ENCODE assay signal across 8 mouse cellular contexts in the genomic region with DNA sequence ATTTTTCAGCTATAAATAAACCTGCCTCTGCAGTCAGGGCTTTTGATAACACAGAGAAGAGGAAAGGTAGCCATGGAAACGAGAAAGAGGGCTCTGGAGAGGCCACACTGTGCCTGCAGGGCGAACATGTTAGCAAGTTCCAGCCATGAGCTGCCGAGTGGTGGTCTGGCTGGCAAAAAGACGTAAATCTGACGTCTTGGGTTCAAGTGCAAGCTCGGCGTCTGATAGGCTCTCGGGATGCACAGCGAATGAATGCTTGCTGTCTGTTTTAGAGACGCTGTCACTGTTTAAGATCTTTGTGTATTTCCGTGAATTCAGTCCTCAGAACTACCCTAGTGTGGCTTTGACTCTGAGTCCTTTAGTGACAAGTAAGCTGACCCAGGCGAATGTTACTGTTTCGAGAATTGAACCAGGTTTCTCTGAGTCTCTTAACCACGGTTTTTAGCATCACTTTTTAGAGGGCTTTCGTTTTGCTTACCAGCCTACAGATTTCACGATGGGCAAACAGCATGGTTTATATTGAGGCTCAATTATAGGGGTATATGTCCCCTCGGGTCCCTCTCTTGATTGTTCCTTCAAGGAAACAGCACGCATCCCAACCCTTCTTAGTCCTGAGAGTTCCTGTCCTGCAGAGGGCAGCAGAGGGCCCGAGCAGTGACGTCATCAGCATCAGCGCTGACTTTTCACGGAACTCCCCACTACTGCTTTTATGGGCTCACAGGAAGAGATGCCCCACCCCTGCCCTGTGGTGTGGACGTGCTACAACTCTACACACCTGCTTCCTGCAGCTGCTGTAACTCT. TPM values are rescaled to one million over a fixed set of nuclear protein-coding genes. Genes with fewer than 3 reads are reported as not detected.
DNase-seq lines count a peak whose midpoint lies in the region; ATAC-seq and TF ChIP-seq lines count a peak whose summit lies in the region.

No protein-coding gene starts in this region.

- peaks cover 27% of the 10 kb centered on the region for H3K4me1 ChIP-seq in G1E (ENCODE audit: insufficient read depth, low read depth, low read length)
- H3K4me1 ChIP-seq in hindbrain, embryonic 10.5 days (replicated peaks), result peaks cover 24% of the 10 kb centered on the region
- H3K4me1 ChIP-seq in lung, embryonic 15.5 days, result 0 out of 2 replicates have a peak, but pooled peaks cover 14% of the 10 kb centered on the region
- peaks cover 15% of the 10 kb centered on the region for H3K4me1 ChIP-seq in olfactory bulb, adult 2 months (ENCODE audit: control insufficient read depth, insufficient read depth, low read length)

- 0 out of 2 replicates have a peak, but pooled peaks have one; percentile 33 for TF ChIP-seq CTCF in G1E (IDR thresholded peaks at IDR 0.05; ENCODE audit: low read depth, low read length)
- TF ChIP-seq CTCF in olfactory bulb, adult 2 months (IDR thresholded peaks at IDR 0.05; ENCODE audit: insufficient read depth, low read depth, low read length), result peak; percentile 72

- H3K4me3 ChIP-seq in G1E (ENCODE audit: low read depth, low read length), result no peak overlapping the region; the same call in 1 of the 2 replicates
- H3K4me3 ChIP-seq in hindbrain, embryonic 10.5 days, result peak overlapping the region; percentile 45
- H3K4me3 ChIP-seq in lung, embryonic 15.5 days, result peak overlapping the region; percentile 40
- H3K4me3 ChIP-seq in olfactory bulb, adult 2 months (ENCODE audit: insufficient read depth, low read depth, low read length), result peak overlapping the region; percentile 36

- no peak for DNase-seq in G1E (ENCODE audit: low spot score)
- peak; percentile 14 for DNase-seq in cerebellum, adult 9-10 months
- DNase-seq in hindbrain, embryonic 10.5 days (ENCODE audit: low spot score), result peak; percentile 83
- DNase-seq in layer of hippocampus, adult 9-10 months (ENCODE audit: low spot score), result peak; percentile 63
- peak; percentile 87 to 94 for DNase-seq in thymus, adult 18-20 months

- TF ChIP-seq POLR2A in olfactory bulb, adult 2 months (IDR thresholded peaks at IDR 0.05; ENCODE audit: insufficient read depth, low read depth, low read length), result no peak

- 45% methylated on average over 23 of the region's 23 CpGs for WGBS in hindbrain, embryonic 10.5 days
- whole genome bisulfite sequencing in lung, embryonic 15.5 days, result 26% methylated on average over 23 of the region's 23 CpGs
- 27% methylated on average over 23 of the region's 23 CpGs for WGBS in olfactory bulb, adult 2 months

- H3K4me2 ChIP-seq in lung, embryonic 15.5 days, result peak overlapping the region; percentile 61

- ATAC-seq in G1E (ENCODE audit: extremely low read depth, insufficient number of reproducible peaks, low FRiP score, poor library complexity, severe bottlenecking), result no peak
- ATAC-seq in frontal cortex, adult (ENCODE audit: low TSS enrichment), result peak; percentile 64
- peak; percentile 53 for ATAC-seq in lung, embryonic 15.5 days (ENCODE audit: borderline replicate concordance, extremely low read depth, low FRiP score, low TSS enrichment)

- H3K27ac ChIP-seq in hindbrain, embryonic 10.5 days, result peak overlapping the region; percentile 81
- peak overlapping the region; percentile 41 for H3K27ac ChIP-seq in lung, embryonic 15.5 days
- H3K27ac ChIP-seq in olfactory bulb, adult 2 months (ENCODE audit: insufficient read depth, low read depth, low read length), result peak overlapping the region; percentile 94

- no peaks in the 10 kb centered on the region for H3K9me3 ChIP-seq in G1E (replicated peaks)
- H3K9me3 ChIP-seq in hindbrain, embryonic 10.5 days, result no peaks in the 10 kb centered on the region
- no peaks in the 10 kb centered on the region for H3K9me3 ChIP-seq in lung, embryonic 15.5 days

- H3K9ac ChIP-seq in lung, embryonic 15.5 days, result no peak overlapping the region

- no peaks in the 10 kb centered on the region for H3K36me3 ChIP-seq in G1E (replicated peaks)
- no peaks in the 10 kb centered on the region for H3K36me3 ChIP-seq in hindbrain, embryonic 10.5 days
- no peaks in the 10 kb centered on the region for H3K36me3 ChIP-seq in lung, embryonic 15.5 days

- H3K27me3 ChIP-seq in G1E (ENCODE audit: insufficient read depth, low read length), result peaks cover 7% of the 10 kb centered on the region; the same call in 1 of the 2 replicates
- H3K27me3 ChIP-seq in hindbrain, embryonic 10.5 days (ENCODE audit: insufficient read depth, poor library complexity, severe bottlenecking), result no peaks in the 10 kb centered on the region
- no peaks in the 10 kb centered on the region for H3K27me3 ChIP-seq in lung, embryonic 15.5 days

RNA-seq across cellular contexts. Expression of a gene that starts 20.8 kb away (rescaled TPM):
- total RNA-seq in G1E (2014; fragmentation: Nextera tagmentation) (not detected in 2 replicates), G1E (2017) (0.16 TPM in 1 of 2 replicates, not detected in the other)
- not detected in 2 replicates for polyA plus RNA-seq in G1E (2012)
- polyA plus RNA-seq in hindbrain, embryonic 10.5 days (2016; fragmentation: Nextera tagmentation; extraction: Ambion mirVana), result 0.31 and 1.0 TPM in 2 replicates
- polyA plus RNA-seq in lung, embryonic 15.5 days (2015; fragmentation: Nextera tagmentation; extraction: Ambion mirVana), result 0.39 and 1.0 TPM in 2 replicates
- 609 TPM in 1 of 2 replicates, not detected in the other for polyA plus RNA-seq in olfactory bulb, adult 2 months (2012; ENCODE audit: insufficient read depth, insufficient read length, low replicate concordance, missing spikeins)

RNA-seq across cellular contexts. Expression of a gene that starts 48.5 kb away (rescaled TPM):
- total RNA-seq in G1E (2014; fragmentation: Nextera tagmentation), result not detected in 2 replicates
- 0.46 and 0.49 TPM in 2 replicates for total RNA-seq in G1E (2017)
- polyA plus RNA-seq in G1E (2012), result not detected in 2 replicates
- 0.35 and 0.39 TPM in 2 replicates for polyA plus RNA-seq in hindbrain, embryonic 10.5 days (2016; fragmentation: Nextera tagmentation; extraction: Ambion mirVana)
- polyA plus RNA-seq in lung, embryonic 15.5 days (2015; fragmentation: Nextera tagmentation; extraction: Ambion mirVana), result 1.0 and 1.5 TPM in 2 replicates
- not detected in 2 replicates for polyA plus RNA-seq in olfactory bulb, adult 2 months (2012; ENCODE audit: insufficient read depth, insufficient read length, low replicate concordance, missing spikeins)

Comparison
In these comparisons a context has a peak if more than half of its experiments do, and no peak if none do; other contexts are left out.
1. H3K27ac ChIP-seq: peak in every context shown above with its lines; median percentile 94 in olfactory bulb, adult 2 months; 81 in hindbrain, embryonic 10.5 days; 41 in lung, embryonic 15.5 days.
2. RNA of a gene that starts 20.8 kb away (polyA plus RNA-seq): 609 TPM in olfactory bulb, adult 2 months; 0.39 to 1.0 TPM in lung, embryonic 15.5 days, 0.31 to 1.0 TPM in hindbrain, embryonic 10.5 days and not detected in G1E; every median in the first group is over 100 times any median in the second.